Mouse (Mus musculus): ENCODE results near the gene Gnl2.

Gene Gnl2

GRCm38 (mm10) chr4:125085346-125085841 is 69.0 kb downstream of the Gnl2 start:
- peak; percentile 77 for DNase-seq (ENCODE audit: low spot score)

- no peak for DNase-seq (ENCODE audit: low spot score)
These were observed 76.6 kb downstream of the Gnl2 start for GRCm38 (mm10) chr4:125093031-125093430.

GRCm38 (mm10) chr4:125096066-125096465 is 79.7 kb downstream of the Gnl2 start:
- no peak for DNase-seq (ENCODE audit: low spot score)

- no peak for DNase-seq (ENCODE audit: low spot score)
These were observed 81.0 kb downstream of the Gnl2 start for GRCm38 (mm10) chr4:125097412-125097811.

GRCm38 (mm10) chr4:125099458-125099857 is 83.1 kb downstream of the Gnl2 start:
- DNase-seq (ENCODE audit: low spot score), result peak; percentile 84

GRCm38 (mm10) chr4:125101334-125101733 is 84.9 kb downstream of the Gnl2 start:
- DNase-seq (ENCODE audit: low spot score), result no peak

Measured in urinary bladder, postnatal 14 days (tissue).